Mouse (Mus musculus) liver, embryonic 14.5 days (tissue): ENCODE data around the gene BC005624.

ENCODE experiments used
- CTCF ChIP-seq: IDR thresholded peaks from 2 replicates; pipeline ENCODE4 v1.5.1; 2016; ENCODE audit warnings: antibody characterized with exemption, low read depth, control low read depth
- EP300 ChIP-seq: IDR thresholded peaks from 2 replicates; pipeline ENCODE4 v1.6.1; 2016; ENCODE audit warnings: antibody characterized with exemption, low read depth

GRCm38 (mm10) chr2:30954797-30955196, 27.2 kb downstream of the BC005624 start:
- TF ChIP-seq CTCF, result peak; percentile 20
- TF ChIP-seq EP300, result no peak
